Mouse (Mus musculus) liver, adult 2 months (tissue): ENCODE measurements at regions not wholly inside any gene's neighbourhood (a gene's known extent, or its start where the extent isn't known, plus 50 kb on each side); places are given as distances from the start of the nearest gene placed in this dataset.

Experiments used
- DNase-seq: peaks from one replicate; pipeline ENCODE4 v3.0.0-alpha.2; 2011; ENCODE audit warnings: low read depth, low spot score; ENCODE audit errors: extremely low read depth
- H3K27ac ChIP-seq: fragments of 200-500 bp; replicated peaks from 2 replicates; pipeline ENCODE4 v1.5.1; 2012; ENCODE audit warnings: low read depth, mild to moderate bottlenecking, control low read depth, inconsistent platforms, low read length; ENCODE audit not compliant: insufficient read depth
- H3K27me3 ChIP-seq: fragments of 200-500 bp; 2 replicates; pipeline ENCODE4 v1.6.1; 2012; ENCODE audit warnings: mild to moderate bottlenecking, moderate library complexity, low read length, inconsistent platforms; ENCODE audit not compliant: control insufficient read depth, insufficient read depth
- H3K36me3 ChIP-seq: fragments of 200-500 bp; 2 replicates; pipeline ENCODE4 v1.6.1; 2012; ENCODE audit warnings: low read length, inconsistent platforms; ENCODE audit not compliant: control insufficient read depth, insufficient read depth
- H3K4me1 ChIP-seq: fragments of 200-500 bp; 2 replicates; pipeline ENCODE4 v1.6.1; 2011; ENCODE audit warnings: low read length; ENCODE audit not compliant: control insufficient read depth, insufficient read depth
- H3K4me3 ChIP-seq: fragments of 200-500 bp; 2 replicates; pipeline ENCODE4 v1.5.1; 2011; ENCODE audit warnings: low read depth, mild to moderate bottlenecking, control low read depth, low read length, moderate library complexity; ENCODE audit not compliant: insufficient read depth
- H3K79me2 ChIP-seq: fragments of 200-500 bp; 2 replicates; pipeline ENCODE4 v1.6.1; 2012; ENCODE audit warnings: inconsistent platforms, mild to moderate bottlenecking, low read length, moderate library complexity; ENCODE audit not compliant: control insufficient read depth, insufficient read depth
- H3K9ac ChIP-seq: fragments of 200-500 bp; 2 replicates; pipeline ENCODE4 v1.6.1; 2012; ENCODE audit warnings: low read depth, mild to moderate bottlenecking, control low read depth, inconsistent platforms, low read length
- CTCF ChIP-seq: fragments of 200-500 bp; IDR thresholded peaks from 2 replicates; pipeline ENCODE4 v1.5.1; 2011; ENCODE audit warnings: low read depth, low read length, control low read depth
- POLR2A ChIP-seq: fragments of 200-500 bp; IDR thresholded peaks from 2 replicates; pipeline ENCODE4 v1.6.1; 2011; ENCODE audit warnings: low read length, control low read depth; ENCODE audit not compliant: insufficient read depth; ENCODE audit errors: extremely low read depth
- WGBS: fragments of 180-500 bp; shearing (Covaris S2); methylation state at CpG from one replicate; pipeline ENCODE4 v1.1.7; 2018; 5-methylcytosine and 5-hydroxymethylcytosine counted together

- WGBS: 78% methylated on average over 8 of the region's 8 CpGs
- no peaks in the 10 kb centered on the region for H3K36me3 ChIP-seq
- H3K9ac ChIP-seq: no peak overlapping the region
- no peak overlapping the region for H3K27ac ChIP-seq
- H3K79me2 ChIP-seq: no peaks in the 10 kb centered on the region
- DNase-seq: no peak
- no peaks in the 10 kb centered on the region for H3K4me1 ChIP-seq
- H3K27me3 ChIP-seq: no peaks in the 10 kb centered on the region
- H3K4me3 ChIP-seq: no peak overlapping the region
- no peak for TF ChIP-seq POLR2A
- TF ChIP-seq CTCF: no peak
Observed at GRCm38 (mm10) chr7:39675124-39675846, 157.7 kb downstream of the Zfp619 start.

- no peaks in the 10 kb centered on the region for H3K27me3 ChIP-seq
- WGBS: 90% methylated on average over 1 of the region's 1 CpGs
- no peak overlapping the region for H3K9ac ChIP-seq
- TF ChIP-seq POLR2A (no peak), CTCF (no peak)
- DNase-seq: no peak
- no peak overlapping the region for H3K27ac ChIP-seq
- H3K4me3 ChIP-seq: no peak overlapping the region
- H3K4me1 ChIP-seq: no peaks in the 10 kb centered on the region
- no peaks in the 10 kb centered on the region for H3K79me2 ChIP-seq
- no peaks in the 10 kb centered on the region for H3K36me3 ChIP-seq
Observed at GRCm38 (mm10) chr7:39675847-39676238, 158.3 kb downstream of the Zfp619 start.

GRCm38 (mm10) chr7:39680411-39680810 lies 162.8 kb downstream of the Zfp619 start:
- H3K27ac ChIP-seq: no peak overlapping the region
- H3K4me1 ChIP-seq: no peaks in the 10 kb centered on the region
- H3K27me3 ChIP-seq: no peaks in the 10 kb centered on the region
- H3K36me3 ChIP-seq: no peaks in the 10 kb centered on the region
- no peak for DNase-seq
- no peak overlapping the region for H3K4me3 ChIP-seq
- H3K9ac ChIP-seq: no peak overlapping the region
- TF ChIP-seq CTCF (no peak), POLR2A (no peak)
- 26% methylated on average over 2 of the region's 2 CpGs for WGBS
- no peaks in the 10 kb centered on the region for H3K79me2 ChIP-seq

GRCm38 (mm10) chr7:39696589-39696988 lies 179.0 kb downstream of the Zfp619 start:
- no peaks in the 10 kb centered on the region for H3K4me1 ChIP-seq
- H3K27me3 ChIP-seq: no peaks in the 10 kb centered on the region
- no peak for DNase-seq
- no peak overlapping the region for H3K9ac ChIP-seq
- WGBS: 88% methylated on average over 2 of the region's 2 CpGs
- H3K4me3 ChIP-seq: no peak overlapping the region
- no peaks in the 10 kb centered on the region for H3K36me3 ChIP-seq
- no peaks in the 10 kb centered on the region for H3K79me2 ChIP-seq
- no peak overlapping the region for H3K27ac ChIP-seq
- no peak for TF ChIP-seq POLR2A
- TF ChIP-seq CTCF: no peak

- DNase-seq: no peak
- H3K27ac ChIP-seq: no peak overlapping the region
- H3K27me3 ChIP-seq: no peaks in the 10 kb centered on the region
- H3K79me2 ChIP-seq: no peaks in the 10 kb centered on the region
- no peak for TF ChIP-seq POLR2A
- TF ChIP-seq CTCF: no peak
- no peak overlapping the region for H3K4me3 ChIP-seq
- no peaks in the 10 kb centered on the region for H3K4me1 ChIP-seq
- 73% methylated on average over 2 of the region's 2 CpGs for WGBS
- H3K9ac ChIP-seq: no peak overlapping the region
- H3K36me3 ChIP-seq: no peaks in the 10 kb centered on the region
Observed at GRCm38 (mm10) chr7:39701506-39701905, 183.9 kb downstream of the Zfp619 start.

- no peaks in the 10 kb centered on the region for H3K4me1 ChIP-seq
- H3K9ac ChIP-seq: no peak overlapping the region
- H3K4me3 ChIP-seq: no peak overlapping the region
- H3K79me2 ChIP-seq: no peaks in the 10 kb centered on the region
- TF ChIP-seq CTCF: no peak
- TF ChIP-seq POLR2A: no peak
- no peaks in the 10 kb centered on the region for H3K36me3 ChIP-seq
- H3K27ac ChIP-seq: no peak overlapping the region
- no peaks in the 10 kb centered on the region for H3K27me3 ChIP-seq
- no peak for DNase-seq
- 45% methylated on average over 5 of the region's 5 CpGs for WGBS
Observed at GRCm38 (mm10) chr7:39705118-39706095, 187.8 kb downstream of the Zfp619 start.
